Mouse (Mus musculus): ENCODE measurements around the gene Plekhg3. TPM values are rescaled to one million over a fixed set of nuclear protein-coding genes. Genes with fewer than 3 reads are reported as not detected.
A peak's percentile ranks its signal among the peaks of the same experiment; 100 is the strongest.

The Plekhg3 gene
- 6.3 and 7.3 TPM in 2 replicates for polyA plus RNA-seq (2014; fragmentation: Nextera tagmentation; extraction: Ambion mirVana)

DNA sequence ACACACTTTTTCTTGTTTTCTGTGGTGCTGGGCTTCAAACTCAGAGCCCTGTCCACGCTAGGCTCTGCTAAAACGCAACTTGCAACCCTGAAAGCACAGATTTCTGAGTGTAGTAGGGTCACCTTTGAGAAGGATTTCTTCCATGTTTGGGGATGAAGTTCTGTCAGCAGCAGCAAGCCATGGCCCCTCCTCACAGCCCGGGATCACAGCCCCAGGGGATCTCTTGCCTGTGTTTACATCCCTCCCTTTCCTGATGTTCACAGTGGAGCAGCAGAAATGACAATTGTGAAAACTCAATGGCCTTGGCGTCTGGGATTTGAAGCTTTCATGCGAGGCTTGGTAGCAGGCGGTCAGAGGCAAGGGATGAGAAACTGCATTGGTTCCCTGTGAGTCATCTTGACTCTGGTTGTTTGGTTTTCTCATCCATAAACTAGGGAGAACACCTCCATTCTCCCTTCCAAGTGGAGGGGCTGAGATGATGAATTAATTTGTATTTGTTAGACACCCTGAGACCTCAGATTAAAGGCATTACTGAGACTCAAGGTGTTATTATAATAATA, at the start of gene Plekhg3:
Gene Plekhg3, plus strand, starts transcription at position 312 of the 560 bp plus-strand sequence.
- Histone ChIP-seq H3K36me3 (ENCODE audit: control insufficient read depth, insufficient read depth, low read length) (no peaks in the 10 kb centered on the region), H3K9me3 (ENCODE audit: control insufficient read depth, low read length) (no peaks in the 10 kb centered on the region), H3K27ac (replicated peaks; ENCODE audit: low read depth, low read length) (no peak within 1 kb of the TSS), H3K9ac (ENCODE audit: low read depth, low read length) (no peak within 1 kb of the TSS), H3K4me2 (ENCODE audit: low read depth, low read length) (0 out of 2 replicates have a peak within 1 kb of the TSS, but pooled peaks have one; percentile 98), H3K4me3 (ENCODE audit: low read depth, low read length) (no peak within 1 kb of the TSS), H3K27me3 (replicated peaks; ENCODE audit: control insufficient read depth, insufficient read depth, low read length) (peaks cover 39% of the 10 kb centered on the region), H3K4me1 (ENCODE audit: control insufficient read depth, insufficient read depth, low read length) (peaks cover 12% of the 10 kb centered on the region; the same call in 1 of the 2 replicates)
- no peak for ATAC-seq (ENCODE audit: low read depth)
- DNase-seq (ENCODE audit: low spot score), result no peak
- 36% methylated on average over 6 of the region's 6 CpGs for WGBS

DNA sequence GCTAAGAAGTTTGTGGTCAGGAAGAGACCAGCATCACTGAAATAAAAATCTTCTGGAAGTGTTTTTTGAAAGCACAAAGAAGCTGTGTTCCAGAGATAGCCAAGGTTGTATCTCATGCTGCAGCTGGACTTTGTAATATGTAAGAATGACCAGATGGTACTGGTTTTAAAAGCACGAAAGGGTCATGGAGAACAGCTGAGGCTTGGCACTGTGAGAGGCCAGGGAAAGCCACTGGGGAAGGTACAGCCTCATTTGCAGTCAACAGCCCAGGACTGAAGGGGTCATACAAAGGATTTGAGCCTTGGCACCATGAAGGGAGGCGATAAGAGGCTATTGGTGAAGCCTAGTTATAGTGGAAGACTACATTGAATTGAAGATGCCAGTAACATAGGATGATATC, 48.2 kb upstream of the Plekhg3 start:
- Histone ChIP-seq H3K4me1 (ENCODE audit: control insufficient read depth, insufficient read depth, low read length) (peaks cover 14% of the 10 kb centered on the region; the same call in 1 of the 2 replicates), H3K9me3 (ENCODE audit: control insufficient read depth, low read length) (no peaks in the 10 kb centered on the region), H3K36me3 (ENCODE audit: control insufficient read depth, insufficient read depth, low read length) (no peaks in the 10 kb centered on the region), H3K4me2 (ENCODE audit: low read depth, low read length) (no peak overlapping the region), H3K4me3 (ENCODE audit: low read depth, low read length) (no peak overlapping the region), H3K27ac (replicated peaks; ENCODE audit: low read depth, low read length) (no peak overlapping the region), H3K9ac (ENCODE audit: low read depth, low read length) (no peak overlapping the region), H3K27me3 (replicated peaks; ENCODE audit: control insufficient read depth, insufficient read depth, low read length) (no peaks in the 10 kb centered on the region)
- DNase-seq (ENCODE audit: low spot score) (no peak), ATAC-seq (ENCODE audit: low read depth) (no peak)
- WGBS, result 76% methylated on average over 2 of the region's 2 CpGs

DNA sequence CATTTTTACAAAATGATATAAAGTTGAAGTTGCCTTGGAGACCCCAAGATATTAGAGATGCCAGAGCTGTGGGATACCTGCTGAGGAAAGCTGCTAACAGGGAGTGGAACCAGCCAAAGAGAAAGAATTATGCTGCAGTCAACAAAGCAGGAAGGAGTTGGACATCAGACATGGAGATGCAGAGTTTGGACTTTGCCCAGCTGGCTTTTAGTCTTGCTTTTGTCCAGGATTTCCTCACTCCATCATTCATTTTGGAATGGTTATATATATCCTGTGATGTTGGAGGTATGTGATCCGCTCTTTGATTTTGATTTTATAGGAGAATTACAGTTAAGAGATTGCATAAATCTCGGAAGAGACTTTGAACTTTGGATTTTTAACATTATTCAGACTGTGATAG, 47.7 kb upstream of the Plekhg3 start:
- Histone ChIP-seq H3K27me3 (replicated peaks; ENCODE audit: control insufficient read depth, insufficient read depth, low read length) (no peaks in the 10 kb centered on the region), H3K36me3 (ENCODE audit: control insufficient read depth, insufficient read depth, low read length) (no peaks in the 10 kb centered on the region), H3K9ac (ENCODE audit: low read depth, low read length) (no peak overlapping the region), H3K4me1 (ENCODE audit: control insufficient read depth, insufficient read depth, low read length) (peaks cover 14% of the 10 kb centered on the region; the same call in 1 of the 2 replicates), H3K4me3 (ENCODE audit: low read depth, low read length) (no peak overlapping the region), H3K4me2 (ENCODE audit: low read depth, low read length) (no peak overlapping the region), H3K27ac (replicated peaks; ENCODE audit: low read depth, low read length) (no peak overlapping the region), H3K9me3 (ENCODE audit: control insufficient read depth, low read length) (no peaks in the 10 kb centered on the region)
- no peak for ATAC-seq (ENCODE audit: low read depth)
- DNase-seq (ENCODE audit: low spot score), result no peak
- WGBS, result 90% methylated on average over 2 of the region's 2 CpGs

DNA sequence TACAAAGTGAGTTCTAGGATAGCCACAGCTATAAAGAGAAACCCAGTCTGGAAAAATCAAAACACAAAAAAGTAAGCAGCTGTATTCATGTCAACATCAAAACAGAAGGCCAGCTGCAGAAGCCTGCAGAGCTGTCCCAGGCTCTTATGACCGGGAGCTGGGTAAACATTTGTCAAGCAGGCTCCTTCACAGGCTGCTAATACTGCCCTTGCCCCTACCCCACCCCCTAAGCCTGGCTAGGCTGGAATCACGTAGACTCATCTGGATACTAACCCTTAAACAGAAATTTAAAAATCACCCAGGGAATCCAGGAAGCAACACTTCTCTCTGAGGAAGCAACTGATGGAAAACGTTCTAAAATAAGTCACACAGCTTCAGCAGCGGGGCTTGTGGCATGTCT, 45.8 kb upstream of the Plekhg3 start:
- H3K4me3 ChIP-seq (ENCODE audit: low read depth, low read length), result no peak overlapping the region
- no peaks in the 10 kb centered on the region for H3K27me3 ChIP-seq (replicated peaks; ENCODE audit: control insufficient read depth, insufficient read depth, low read length)
- no peak overlapping the region for H3K27ac ChIP-seq (replicated peaks; ENCODE audit: low read depth, low read length)
- 34% methylated on average over 4 of the region's 4 CpGs for WGBS
- DNase-seq (ENCODE audit: low spot score) (no peak), ATAC-seq (ENCODE audit: low read depth) (no peak)
- no peaks in the 10 kb centered on the region for H3K9me3 ChIP-seq (ENCODE audit: control insufficient read depth, low read length)
- no peaks in the 10 kb centered on the region for H3K4me1 ChIP-seq (ENCODE audit: control insufficient read depth, insufficient read depth, low read length)
- no peak overlapping the region for H3K9ac ChIP-seq (ENCODE audit: low read depth, low read length)
- no peaks in the 10 kb centered on the region for H3K36me3 ChIP-seq (ENCODE audit: control insufficient read depth, insufficient read depth, low read length)
- no peak overlapping the region for H3K4me2 ChIP-seq (ENCODE audit: low read depth, low read length)

DNA sequence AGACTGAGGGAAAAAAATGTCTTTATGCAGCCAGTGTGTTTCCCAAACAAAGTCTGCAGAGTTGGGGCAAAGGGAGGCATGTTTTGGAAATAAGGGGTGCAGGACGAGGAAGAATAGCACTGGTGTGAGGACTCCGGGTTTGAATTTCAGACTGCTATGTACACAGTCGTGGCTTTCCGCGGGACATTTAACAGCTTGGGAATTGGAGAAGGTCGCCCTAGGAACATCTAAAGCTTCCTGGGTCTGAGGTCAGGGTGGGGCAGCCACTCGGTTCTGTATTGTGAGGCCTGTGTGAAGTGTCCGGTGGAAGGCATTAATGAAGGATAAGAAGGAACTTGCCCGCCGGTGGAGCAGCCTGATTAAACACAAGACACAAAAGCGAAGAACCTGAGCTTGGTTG, 45.3 kb upstream of the Plekhg3 start:
- WGBS, result 44% methylated on average over 11 of the region's 11 CpGs
- H3K4me1 ChIP-seq (ENCODE audit: control insufficient read depth, insufficient read depth, low read length), result no peaks in the 10 kb centered on the region
- no peak overlapping the region for H3K4me3 ChIP-seq (ENCODE audit: low read depth, low read length)
- H3K36me3 ChIP-seq (ENCODE audit: control insufficient read depth, insufficient read depth, low read length), result no peaks in the 10 kb centered on the region
- H3K9me3 ChIP-seq (ENCODE audit: control insufficient read depth, low read length), result no peaks in the 10 kb centered on the region
- no peak overlapping the region for H3K4me2 ChIP-seq (ENCODE audit: low read depth, low read length)
- no peak for DNase-seq (ENCODE audit: low spot score)
- peak; percentile 26; the same call in 1 of the 2 replicates for ATAC-seq (ENCODE audit: low read depth)
- H3K9ac ChIP-seq (ENCODE audit: low read depth, low read length), result no peak overlapping the region
- H3K27me3 ChIP-seq (replicated peaks; ENCODE audit: control insufficient read depth, insufficient read depth, low read length), result no peaks in the 10 kb centered on the region
- H3K27ac ChIP-seq (replicated peaks; ENCODE audit: low read depth, low read length), result no peak overlapping the region

DNA sequence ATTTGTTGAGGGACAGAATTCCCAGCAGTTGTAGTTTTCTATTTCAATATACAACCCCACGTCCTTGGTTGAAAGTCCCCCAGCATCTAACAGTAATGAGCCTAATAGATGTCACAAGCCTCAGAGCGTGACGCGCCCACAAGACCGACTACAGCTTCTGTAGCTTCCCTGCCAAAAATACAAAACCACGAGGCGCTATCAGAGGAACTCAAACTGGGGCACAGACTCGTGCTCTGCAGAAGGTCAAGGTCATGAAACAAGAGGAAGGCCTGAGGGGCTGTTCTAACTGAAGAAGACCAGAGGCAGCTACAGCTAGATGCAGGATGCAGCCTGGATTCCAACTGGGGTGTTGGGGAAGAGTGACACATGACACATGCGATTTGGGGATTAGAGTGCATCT, 43.7 kb upstream of the Plekhg3 start:
- no peak overlapping the region for H3K4me3 ChIP-seq (ENCODE audit: low read depth, low read length)
- no peak overlapping the region for H3K4me2 ChIP-seq (ENCODE audit: low read depth, low read length)
- H3K9me3 ChIP-seq (ENCODE audit: control insufficient read depth, low read length), result peaks cover 6% of the 10 kb centered on the region; the same call in 1 of the 2 replicates
- 68% methylated on average over 9 of the region's 9 CpGs for WGBS
- H3K4me1 ChIP-seq (ENCODE audit: control insufficient read depth, insufficient read depth, low read length), result no peaks in the 10 kb centered on the region
- H3K36me3 ChIP-seq (ENCODE audit: control insufficient read depth, insufficient read depth, low read length), result no peaks in the 10 kb centered on the region
- DNase-seq (ENCODE audit: low spot score), result no peak
- H3K9ac ChIP-seq (ENCODE audit: low read depth, low read length), result no peak overlapping the region
- H3K27me3 ChIP-seq (replicated peaks; ENCODE audit: control insufficient read depth, insufficient read depth, low read length), result no peaks in the 10 kb centered on the region
- H3K27ac ChIP-seq (replicated peaks; ENCODE audit: low read depth, low read length), result no peak overlapping the region
- ATAC-seq (ENCODE audit: low read depth), result no peak

DNA sequence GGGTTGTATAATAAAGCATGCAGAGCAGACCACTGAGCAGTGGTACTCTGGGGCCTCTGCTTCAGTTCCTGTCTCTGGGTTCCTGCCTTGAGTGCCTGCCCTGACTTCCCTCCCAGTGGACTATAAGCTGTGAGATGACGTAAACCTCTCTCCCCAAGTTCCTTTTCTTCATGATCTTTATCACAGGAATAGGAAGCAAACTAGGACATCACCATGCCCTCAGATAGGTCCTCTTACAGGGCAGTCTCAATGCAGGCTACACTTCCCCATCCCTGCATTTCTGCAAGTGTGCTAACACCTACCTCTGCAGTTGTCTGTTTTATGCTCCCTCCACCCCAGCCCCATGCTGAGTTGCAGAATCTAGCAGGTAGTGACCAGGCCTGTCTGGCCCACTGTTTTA, 39.9 kb upstream of the Plekhg3 start:
- Histone ChIP-seq H3K9ac (ENCODE audit: low read depth, low read length) (no peak overlapping the region), H3K9me3 (ENCODE audit: control insufficient read depth, low read length) (peaks cover 6% of the 10 kb centered on the region; the same call in 1 of the 2 replicates), H3K4me2 (ENCODE audit: low read depth, low read length) (no peak overlapping the region), H3K4me1 (ENCODE audit: control insufficient read depth, insufficient read depth, low read length) (no peaks in the 10 kb centered on the region), H3K27me3 (replicated peaks; ENCODE audit: control insufficient read depth, insufficient read depth, low read length) (no peaks in the 10 kb centered on the region; the same call in 1 of the 2 replicates), H3K36me3 (ENCODE audit: control insufficient read depth, insufficient read depth, low read length) (no peaks in the 10 kb centered on the region), H3K4me3 (ENCODE audit: low read depth, low read length) (no peak overlapping the region), H3K27ac (replicated peaks; ENCODE audit: low read depth, low read length) (no peak overlapping the region)
- WGBS, result 87% methylated on average over 1 of the region's 1 CpGs
- ATAC-seq (ENCODE audit: low read depth) (no peak), DNase-seq (ENCODE audit: low spot score) (no peak)

DNA sequence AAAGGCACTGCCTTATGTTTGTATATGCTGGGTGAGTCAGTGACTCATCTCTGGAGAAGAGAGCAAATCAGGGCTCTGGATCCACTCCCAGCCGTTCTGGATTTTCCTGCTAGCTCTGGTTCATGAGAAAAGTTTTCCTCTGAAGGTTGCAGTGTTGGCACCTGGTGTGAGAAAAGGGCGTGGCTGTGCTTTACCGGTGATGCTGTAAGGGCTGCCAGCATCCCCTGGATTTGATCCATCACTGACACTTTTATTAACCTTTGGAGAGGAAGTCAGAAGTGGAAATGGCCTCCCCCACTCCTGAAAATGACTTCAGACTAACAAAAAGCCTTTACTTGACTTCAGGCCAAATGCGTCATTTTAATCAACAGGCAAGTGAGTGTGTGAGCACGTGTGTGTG, 37.2 kb upstream of the Plekhg3 start:
- peaks cover 6% of the 10 kb centered on the region; the same call in 1 of the 2 replicates for H3K9me3 ChIP-seq (ENCODE audit: control insufficient read depth, low read length)
- H3K4me3 ChIP-seq (ENCODE audit: low read depth, low read length), result no peak overlapping the region
- WGBS, result 41% methylated on average over 5 of the region's 5 CpGs
- H3K36me3 ChIP-seq (ENCODE audit: control insufficient read depth, insufficient read depth, low read length), result no peaks in the 10 kb centered on the region
- H3K27me3 ChIP-seq (replicated peaks; ENCODE audit: control insufficient read depth, insufficient read depth, low read length), result no peaks in the 10 kb centered on the region; the same call in 1 of the 2 replicates
- no peaks in the 10 kb centered on the region for H3K4me1 ChIP-seq (ENCODE audit: control insufficient read depth, insufficient read depth, low read length)
- no peak overlapping the region for H3K9ac ChIP-seq (ENCODE audit: low read depth, low read length)
- H3K4me2 ChIP-seq (ENCODE audit: low read depth, low read length), result no peak overlapping the region
- ATAC-seq (ENCODE audit: low read depth) (no peak), DNase-seq (ENCODE audit: low spot score) (peak; percentile 80)
- H3K27ac ChIP-seq (replicated peaks; ENCODE audit: low read depth, low read length), result no peak overlapping the region

DNA sequence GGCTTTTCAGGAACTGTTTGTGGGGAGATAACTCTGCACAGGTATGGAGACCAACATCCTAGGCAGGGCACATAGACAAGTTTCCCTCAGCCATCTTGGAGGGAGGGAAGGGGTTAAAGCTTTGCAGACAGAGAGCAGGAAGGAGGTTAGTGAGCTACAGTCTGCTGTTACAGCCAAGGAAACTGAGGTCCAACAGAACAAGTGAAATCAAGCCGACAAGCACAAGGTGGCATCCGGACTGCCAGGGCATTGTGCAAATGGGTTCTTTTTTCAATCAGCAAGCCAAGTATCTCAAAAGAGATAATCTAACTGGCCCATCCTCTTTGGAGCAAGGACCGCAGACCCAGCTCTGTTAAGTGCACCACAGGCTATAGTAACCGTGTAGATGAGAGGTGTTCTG, 35.3 kb upstream of the Plekhg3 start:
- Histone ChIP-seq H3K9ac (ENCODE audit: low read depth, low read length) (no peak overlapping the region), H3K9me3 (ENCODE audit: control insufficient read depth, low read length) (peaks cover 6% of the 10 kb centered on the region; the same call in 1 of the 2 replicates)

More for the DNA sequence above, 35.3 kb upstream of the Plekhg3 start:
- no peaks in the 10 kb centered on the region; the same call in 1 of the 2 replicates for H3K27me3 ChIP-seq (replicated peaks; ENCODE audit: control insufficient read depth, insufficient read depth, low read length)
- H3K36me3 ChIP-seq (ENCODE audit: control insufficient read depth, insufficient read depth, low read length), result no peaks in the 10 kb centered on the region
- WGBS, result 65% methylated on average over 4 of the region's 4 CpGs
- H3K4me2 ChIP-seq (ENCODE audit: low read depth, low read length), result no peak overlapping the region
- no peak overlapping the region for H3K27ac ChIP-seq (replicated peaks; ENCODE audit: low read depth, low read length)
- H3K4me3 ChIP-seq (ENCODE audit: low read depth, low read length), result no peak overlapping the region
- no peaks in the 10 kb centered on the region for H3K4me1 ChIP-seq (ENCODE audit: control insufficient read depth, insufficient read depth, low read length)
- no peak for DNase-seq (ENCODE audit: low spot score)
- ATAC-seq (ENCODE audit: low read depth), result no peak

All from embryonic facial prominence, embryonic 14.5 days (tissue).